Mouse (Mus musculus): ENCODE measurements around the gene Gm5751. TPM values are rescaled to one million over a fixed set of nuclear protein-coding genes. Genes with fewer than 3 reads are reported as not detected.
A peak's percentile ranks its signal among the peaks of the same experiment; 100 is the strongest.

Gene Gm5751
- polyA plus RNA-seq, 1 experiment, result not detected

GRCm38 (mm10) chrX:8921813-8922607, 48.0 kb downstream of the Gm5751 start:
- no peak for TF ChIP-seq POLR2A (IDR thresholded peaks at IDR 0.05; ENCODE audit: borderline replicate concordance, extremely low read depth, insufficient read depth, insufficient read length, poor library complexity, severe bottlenecking)
- peak; percentile 33; the same call in 1 of the 2 replicates for TF ChIP-seq CTCF (IDR thresholded peaks at IDR 0.05; ENCODE audit: borderline replicate concordance, extremely low read depth, insufficient read depth, insufficient read length)
- DNase-seq (ENCODE audit: low read depth), result no peak

GRCm38 (mm10) chrX:8927308-8927707, 53.3 kb downstream of the Gm5751 start:
- peak; percentile 49 for DNase-seq (ENCODE audit: low read depth)
- TF ChIP-seq POLR2A (IDR thresholded peaks at IDR 0.05; ENCODE audit: borderline replicate concordance, extremely low read depth, insufficient read depth, insufficient read length, poor library complexity, severe bottlenecking) (no peak), CTCF (IDR thresholded peaks at IDR 0.05; ENCODE audit: borderline replicate concordance, extremely low read depth, insufficient read depth, insufficient read length) (no peak)

Other genes starting within 250 kb of the Gm5751 start
- gene Ssxb8, start 183.4 kb upstream of the Gm5751 start, polyA plus RNA-seq (2012; rRNA removed), result not detected in 2 replicates
- gene Ssx9, start 125.8 kb upstream of the Gm5751 start, polyA plus RNA-seq (2012; rRNA removed), result not detected in 2 replicates
- not detected in 2 replicates for gene Ssxb5, start 70.6 kb upstream of the Gm5751 start, polyA plus RNA-seq (2012; rRNA removed)
- not detected in 2 replicates for gene Gm6592, start 30.3 kb upstream of the Gm5751 start, polyA plus RNA-seq (2012; rRNA removed)
- 38.1 and 47.0 TPM in 2 replicates for gene B630019K06Rik, start 18.1 kb downstream of the Gm5751 start, polyA plus RNA-seq (2012; rRNA removed)
- gene Fthl17b, start 88.7 kb downstream of the Gm5751 start, polyA plus RNA-seq (2012; rRNA removed), result not detected in 2 replicates
- not detected in 2 replicates for gene Fthl17c, start 102.3 kb downstream of the Gm5751 start, polyA plus RNA-seq (2012; rRNA removed)
- gene Fthl17d, start 112.5 kb downstream of the Gm5751 start, polyA plus RNA-seq (2012; rRNA removed), result not detected in 2 replicates
- gene Fthl17e, start 159.2 kb downstream of the Gm5751 start, polyA plus RNA-seq (2012; rRNA removed), result not detected in 2 replicates
- gene Fthl17f, start 188.8 kb downstream of the Gm5751 start, polyA plus RNA-seq (2012; rRNA removed), result not detected in 2 replicates
- gene 4930402K13Rik, start 230.3 kb downstream of the Gm5751 start, polyA plus RNA-seq (2012; rRNA removed), result not detected in 2 replicates

Data from brain, embryonic 14.5 days (tissue).